Mouse (Mus musculus): ENCODE results near the gene Csrnp3.
"Not testable (repeated sequence)": the region's sequence is repeated elsewhere in the genome, so short reads cannot be mapped to it uniquely, and the experiment has no call there.

- not testable (repeated sequence) for TF ChIP-seq CTCF, EP300 (IDR thresholded peaks at IDR 0.05; ENCODE audit: low read depth)
Observed at GRCm38 (mm10) chr2:65811203-65811602, 34.4 kb upstream of the Csrnp3 start.

All from liver, postnatal 0 days (tissue).